Mouse (Mus musculus): ENCODE data around the gene Sos1. TPM values are rescaled to one million over a fixed set of nuclear protein-coding genes. Genes with fewer than 3 reads are reported as not detected.

Sos1 gene
- total RNA-seq, 2 experiments from 2014 or later = 31.8 to 33.8 TPM

DNA sequence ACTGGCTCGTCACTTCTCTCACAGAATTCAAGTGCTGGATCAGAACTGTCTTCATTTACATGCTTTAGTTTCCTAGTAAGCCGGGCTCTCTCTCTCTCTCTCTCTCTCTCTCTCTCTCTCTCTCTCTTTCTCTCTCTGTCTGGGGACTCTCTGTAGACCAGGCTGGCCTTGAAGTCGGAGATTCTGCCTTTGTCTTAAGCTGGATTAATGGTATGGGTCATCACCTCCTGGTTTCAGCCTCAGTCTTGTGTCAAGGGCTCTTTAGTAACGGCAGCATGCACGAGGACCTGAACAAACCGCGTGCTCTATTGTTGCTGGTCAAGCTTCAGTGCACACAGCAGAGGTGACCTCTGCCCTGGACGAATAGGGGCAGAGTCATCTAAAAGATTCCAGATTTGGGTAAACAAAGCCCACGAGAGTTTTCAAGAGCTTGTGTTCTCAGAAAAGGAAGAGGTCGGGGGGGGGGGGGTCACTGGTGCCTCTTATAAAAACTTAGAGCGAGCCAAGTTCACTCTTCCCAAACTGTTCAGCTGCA lies 133.6 kb downstream of the Sos1 start:
- intact Hi-C loops (cut with DNase I) = no loop called here
- DNase-seq (ENCODE audit: low spot score in 2 of 2) = no peak

DNA sequence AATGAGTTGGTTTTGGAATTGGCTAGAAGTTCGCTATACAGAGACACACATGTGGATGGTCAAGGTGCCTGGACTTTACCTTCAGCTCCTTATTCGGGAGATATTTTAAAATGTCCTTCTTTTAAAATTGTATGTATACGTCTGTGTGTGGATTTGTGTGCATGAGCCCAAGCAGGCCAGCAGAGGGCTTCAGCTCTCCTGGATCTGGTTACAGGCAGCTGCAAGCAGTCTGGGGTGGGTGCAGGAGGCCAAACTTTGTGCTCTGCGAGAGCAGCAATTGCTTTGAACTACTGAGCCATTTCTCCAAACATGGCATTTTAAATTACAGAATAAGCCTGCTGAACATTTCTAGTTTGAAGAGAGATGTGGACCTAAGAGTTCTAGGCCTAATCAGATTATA lies 135.0 kb downstream of the Sos1 start:
- intact Hi-C loops (cut with DNase I) = no loop called here
- no peak for DNase-seq (ENCODE audit: low spot score in 2 of 2)

Other genes starting within 250 kb of the Sos1 start
- 10 to 100 TPM; 14.9 to 19.0 TPM for gene Morn2, start 190.2 kb downstream of the Sos1 start, total RNA-seq (2021)
- gene Dhx57, start 190.0 kb downstream of the Sos1 start, total RNA-seq (2021) = 10 to 100 TPM; 41.8 to 41.9 TPM
- 1 to 10 TPM; 1.8 to 2.3 TPM for gene Arhgef33, start 173.0 kb downstream of the Sos1 start, total RNA-seq (2021)
- 1 to 10 TPM; 1.8 to 3.9 TPM for gene Gm10190, start 106.9 kb downstream of the Sos1 start, total RNA-seq (2021)
- gene Cdkl4, start 97.4 kb upstream of the Sos1 start, total RNA-seq (2021) = 10 to 100 TPM; 18.2 to 23.0 TPM
- 10 to 100 TPM; 62.3 to 72.3 TPM for gene Map4k3, start 248.0 kb upstream of the Sos1 start, total RNA-seq (2021)

Data from left cerebral cortex, postnatal 25 days (tissue).